Mouse (Mus musculus): ENCODE results near the gene Fam186b. TPM values are rescaled to one million over a fixed set of nuclear protein-coding genes. Genes with fewer than 3 reads are reported as not detected.

Fam186b gene
- total and polyA plus RNA-seq, 3 experiments: 0.11 TPM; not detected in 2

- peak; percentile 77; the same call in 1 of the 2 replicates for TF ChIP-seq ZC3H11A (IDR thresholded peaks at IDR 0.05; ENCODE audit: low read depth, low read length)
- no peak for TF ChIP-seq ETS1 (IDR thresholded peaks at IDR 0.05; ENCODE audit: low read depth, low read length)
- TF ChIP-seq SMC3 (IDR thresholded peaks at IDR 0.05; ENCODE audit: low read depth, low read length): peak; percentile 87
- no peak for TF ChIP-seq MAFK (IDR thresholded peaks at IDR 0.05; ENCODE audit: borderline replicate concordance, low read depth, low read length)
Observed at GRCm38 (mm10) chr15:99265679-99266078, 30.0 kb downstream of the Fam186b start (continued).

- Histone ChIP-seq H3K4me3 (ENCODE audit: control insufficient read depth in 1 of 2, insufficient read depth in 1 of 2, low read depth in 2 of 2, low read length in 2 of 2) (no peak overlapping the region), H3K79me2 (ENCODE audit: control insufficient read depth, insufficient read depth, low read length, poor library complexity) (no peaks in the 10 kb centered on the region), H3K27me3 (ENCODE audit: control insufficient read depth in 1 of 2, insufficient read depth in 2 of 2, low read length in 2 of 2) (peaks cover 0 to 2% of the 10 kb centered on the region in 2 experiments; a peak in 1 of 4 replicates), H3K36me3 (ENCODE audit: control insufficient read depth in 1 of 2, insufficient read depth in 2 of 2, low read length in 2 of 2) (peaks cover 0 to 7% of the 10 kb centered on the region in 2 experiments; a peak in 1 of 4 replicates), H3K4me1 (ENCODE audit: control insufficient read depth in 1 of 2, insufficient read depth in 2 of 2, low read length in 2 of 2) (peaks cover 3 to 8% of the 10 kb centered on the region in 2 experiments), H3K9ac (ENCODE audit: control insufficient read depth, low read depth, low read length, poor library complexity, severe bottlenecking) (no peak overlapping the region), H3K9me3 (replicated peaks; ENCODE audit: insufficient read depth, low read length) (no peaks in the 10 kb centered on the region), H3K27ac (ENCODE audit: control insufficient read depth, low read depth, low read length) (no peak overlapping the region)
- DNase-seq (ENCODE audit: low read depth, low spot score): no peak
- TF ChIP-seq ETS1 (IDR thresholded peaks at IDR 0.05; ENCODE audit: low read depth, low read length): no peak
- no peak for TF ChIP-seq MAX (IDR thresholded peaks at IDR 0.05; ENCODE audit: low read length)
- no peak for TF ChIP-seq CTCF (IDR thresholded peaks at IDR 0.05 in 2 of 3, conservative IDR thresholded peaks at IDR 0.05 in 1 of 3; ENCODE audit: control insufficient read depth in 1 of 3, insufficient read depth in 1 of 3, low read depth in 2 of 3, low read length in 3 of 3, poor library complexity in 1 of 3, severe bottlenecking in 1 of 3)
- no peak for TF ChIP-seq EP300 (IDR thresholded peaks at IDR 0.05; ENCODE audit: low read depth in 1 of 2, low read length in 2 of 2)
- TF ChIP-seq E2F4 (IDR thresholded peaks at IDR 0.05; ENCODE audit: borderline replicate concordance, low read depth, low read length): no peak
- TF ChIP-seq BHLHE40 (IDR thresholded peaks at IDR 0.05; ENCODE audit: borderline replicate concordance, low read depth, low read length): no peak
- no peak for TF ChIP-seq TBP (IDR thresholded peaks at IDR 0.05; ENCODE audit: low read depth, low read length)
- no peak for TF ChIP-seq UBTF (IDR thresholded peaks at IDR 0.05; ENCODE audit: borderline replicate concordance, insufficient read depth, low read depth, low read length)
- TF ChIP-seq NRF1 (IDR thresholded peaks at IDR 0.05; ENCODE audit: insufficient read depth, low read depth, low read length, poor library complexity, severe bottlenecking): no peak
- no peak for TF ChIP-seq USF1 (IDR thresholded peaks at IDR 0.05; ENCODE audit: low read depth, low read length)
- no peak for TF ChIP-seq TAL1 (IDR thresholded peaks at IDR 0.05; ENCODE audit: low read length)
- TF ChIP-seq MAZ (IDR thresholded peaks at IDR 0.05; ENCODE audit: low read depth, low read length): no peak
- TF ChIP-seq MYC (IDR thresholded peaks at IDR 0.05; ENCODE audit: low read depth, low read length): no peak
- TF ChIP-seq ZC3H11A (IDR thresholded peaks at IDR 0.05; ENCODE audit: low read depth, low read length): no peak
- no peak for TF ChIP-seq SIN3A (IDR thresholded peaks at IDR 0.05; ENCODE audit: low read length)
- no peak for TF ChIP-seq SMC3 (IDR thresholded peaks at IDR 0.05; ENCODE audit: low read depth, low read length)
Observed at GRCm38 (mm10) chr15:99264363-99264762, 31.3 kb downstream of the Fam186b start.

- Histone ChIP-seq H3K9me3 (replicated peaks; ENCODE audit: insufficient read depth, low read length) (no peaks in the 10 kb centered on the region), H3K9ac (ENCODE audit: control insufficient read depth, low read depth, low read length, poor library complexity, severe bottlenecking) (no peak overlapping the region), H3K36me3 (ENCODE audit: control insufficient read depth in 1 of 2, insufficient read depth in 2 of 2, low read length in 2 of 2) (peaks cover 0 to 7% of the 10 kb centered on the region in 2 experiments; a peak in 1 of 4 replicates), H3K27ac (ENCODE audit: control insufficient read depth, low read depth, low read length) (no peak overlapping the region), H3K4me1 (ENCODE audit: control insufficient read depth in 1 of 2, insufficient read depth in 2 of 2, low read length in 2 of 2) (peaks cover 3 to 8% of the 10 kb centered on the region in 2 experiments), H3K27me3 (ENCODE audit: control insufficient read depth in 1 of 2, insufficient read depth in 2 of 2, low read length in 2 of 2) (no peaks in the 10 kb centered on the region), H3K4me3 (ENCODE audit: control insufficient read depth in 1 of 2, insufficient read depth in 1 of 2, low read depth in 2 of 2, low read length in 2 of 2) (no peak overlapping the region), H3K79me2 (ENCODE audit: control insufficient read depth, insufficient read depth, low read length, poor library complexity) (no peaks in the 10 kb centered on the region)
- DNase-seq (ENCODE audit: low read depth, low spot score): no peak
- TF ChIP-seq NELFE (IDR thresholded peaks at IDR 0.05; ENCODE audit: low read depth, low read length) (no peak), TAL1 (IDR thresholded peaks at IDR 0.05; ENCODE audit: low read length) (no peak), MAZ (IDR thresholded peaks at IDR 0.05; ENCODE audit: low read depth, low read length) (no peak), RAD21 (IDR thresholded peaks at IDR 0.05; ENCODE audit: low read depth, low read length) (no peak), CTCF (IDR thresholded peaks at IDR 0.05 in 2 of 3, conservative IDR thresholded peaks at IDR 0.05 in 1 of 3; ENCODE audit: control insufficient read depth in 1 of 3, insufficient read depth in 1 of 3, low read depth in 2 of 3, low read length in 3 of 3, poor library complexity in 1 of 3, severe bottlenecking in 1 of 3) (no peak), TCF12 (IDR thresholded peaks at IDR 0.05; ENCODE audit: low read depth, low read length) (no peak), HCFC1 (IDR thresholded peaks at IDR 0.05; ENCODE audit: low read depth, low read length) (no peak), MYB (IDR thresholded peaks at IDR 0.05; ENCODE audit: low read depth, low read length) (no peak), SIN3A (IDR thresholded peaks at IDR 0.05; ENCODE audit: low read length) (no peak), POLR2AphosphoS2 (IDR thresholded peaks at IDR 0.05; ENCODE audit: low read length) (no peak), POLR2AphosphoS5 (IDR thresholded peaks at IDR 0.05; ENCODE audit: borderline replicate concordance, low read depth, low read length) (no peak), BHLHE40 (IDR thresholded peaks at IDR 0.05; ENCODE audit: borderline replicate concordance, low read depth, low read length) (no peak), ZMIZ1 (IDR thresholded peaks at IDR 0.05; ENCODE audit: low read depth, low read length) (no peak), NRF1 (IDR thresholded peaks at IDR 0.05; ENCODE audit: insufficient read depth, low read depth, low read length, poor library complexity, severe bottlenecking) (no peak), MXI1 (IDR thresholded peaks at IDR 0.05; ENCODE audit: low read depth, low read length) (no peak), GABPA (IDR thresholded peaks at IDR 0.05; ENCODE audit: low read depth, low read length) (no peak)
Observed at GRCm38 (mm10) chr15:99262702-99263101, 33.0 kb downstream of the Fam186b start.
